Mouse (Mus musculus) cortical plate, adult 2 months (tissue): Measurements from ENCODE around the gene Nrg3.

ENCODE experiments used
- CTCF ChIP-seq: fragments of 200-500 bp; IDR thresholded peaks from 2 replicates; pipeline ENCODE4 v1.5.1; 2011; ENCODE audit warnings: mild to moderate bottlenecking, control low read depth, low read length; ENCODE audit not compliant: insufficient read depth; ENCODE audit errors: extremely low read depth
- POLR2A ChIP-seq: fragments of 200-500 bp; IDR thresholded peaks from 2 replicates; pipeline ENCODE4 v1.6.1; 2011; ENCODE audit warnings: mild to moderate bottlenecking, low read length, control low read depth; ENCODE audit not compliant: insufficient read depth; ENCODE audit errors: extremely low read depth

- TF ChIP-seq CTCF: no peak
- TF ChIP-seq POLR2A: no peak
These were observed 449.8 kb downstream of the Nrg3 start for GRCm38 (mm10) chr14:39023065-39023464.
